Mouse (Mus musculus): ENCODE data around the gene Fam161b. TPM values are rescaled to one million over a fixed set of nuclear protein-coding genes. Genes with fewer than 3 reads are reported as not detected.

Fam161b gene
- polyA plus RNA-seq, 1 experiment from 2014 or later: 8.2 TPM

DNA sequence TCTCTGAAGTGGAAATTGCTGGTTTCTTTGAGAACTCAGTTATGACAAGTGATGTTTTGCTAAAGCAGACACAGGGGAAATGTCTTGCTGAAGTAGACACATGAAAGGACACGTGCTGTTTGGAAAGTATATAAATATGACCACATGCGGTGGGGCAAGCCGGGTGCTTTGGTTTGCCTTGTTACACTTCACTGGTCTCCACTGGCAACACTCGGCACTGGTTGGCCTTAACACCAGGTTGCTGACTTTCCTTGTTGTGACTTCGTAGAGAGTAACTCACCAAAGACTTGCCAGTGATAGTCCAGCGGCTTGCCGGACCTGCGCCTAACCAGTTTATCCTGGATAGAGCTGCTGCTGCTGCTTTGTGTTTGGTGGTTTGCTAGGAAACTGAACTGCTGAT, 26.5 kb upstream of the Fam161b start:
- Histone ChIP-seq H3K4me3 (ENCODE audit: low read length) (no peak overlapping the region), H3K4me2 (ENCODE audit: low read depth, low read length) (no peak overlapping the region), H3K36me3 (ENCODE audit: control insufficient read depth, insufficient read depth) (peaks cover 5% of the 10 kb centered on the region; the same call in 1 of the 2 replicates), H3K9me3 (replicated peaks; ENCODE audit: control insufficient read depth, low read length) (no peaks in the 10 kb centered on the region), H3K9ac (ENCODE audit: low read length) (no peak overlapping the region), H3K27me3 (ENCODE audit: control insufficient read depth, insufficient read depth, low read length) (no peaks in the 10 kb centered on the region), H3K27ac (ENCODE audit: low read length) (no peak overlapping the region), H3K4me1 (ENCODE audit: control insufficient read depth, insufficient read depth, low read length) (peaks cover 22% of the 10 kb centered on the region)
- WGBS: 83% methylated on average over 8 of the region's 8 CpGs
- no peak for ATAC-seq (replicated peaks; ENCODE audit: extremely low read depth, insufficient read depth, low FRiP score)

DNA sequence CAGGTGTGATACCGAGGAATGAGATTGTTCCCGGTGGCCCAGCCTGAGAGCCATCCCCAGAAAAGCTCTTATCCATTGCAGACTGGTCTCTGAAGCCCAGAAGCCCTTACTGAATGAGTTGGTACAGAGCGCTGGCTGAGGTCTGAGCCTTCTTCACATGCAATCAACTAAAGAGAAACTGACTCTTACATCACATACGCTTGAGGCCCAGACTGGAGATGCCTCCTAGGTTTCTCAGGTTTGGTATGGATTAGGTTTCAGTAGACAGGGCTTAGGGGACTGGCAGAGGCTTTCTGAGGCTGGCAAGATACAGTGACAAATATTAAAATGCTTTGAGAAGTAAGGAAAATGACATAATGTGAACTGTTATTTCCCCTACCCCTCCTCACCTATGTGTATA, 23.8 kb upstream of the Fam161b start:
- H3K9me3 ChIP-seq (replicated peaks; ENCODE audit: control insufficient read depth, low read length): no peaks in the 10 kb centered on the region
- H3K27ac ChIP-seq (ENCODE audit: low read length): peak overlapping the region; percentile 91
- no peak for ATAC-seq (replicated peaks; ENCODE audit: extremely low read depth, insufficient read depth, low FRiP score)
- 80% methylated on average over 4 of the region's 4 CpGs for whole genome bisulfite sequencing
- H3K36me3 ChIP-seq (ENCODE audit: control insufficient read depth, insufficient read depth): peaks cover 3% of the 10 kb centered on the region
- 0 out of 2 replicates have a peak overlapping the region, but pooled peaks have one; percentile 7 for H3K9ac ChIP-seq (ENCODE audit: low read length)
- peaks cover 29% of the 10 kb centered on the region for H3K4me1 ChIP-seq (ENCODE audit: control insufficient read depth, insufficient read depth, low read length)
- no peak overlapping the region for H3K4me2 ChIP-seq (ENCODE audit: low read depth, low read length)
- H3K27me3 ChIP-seq (ENCODE audit: control insufficient read depth, insufficient read depth, low read length): no peaks in the 10 kb centered on the region
- H3K4me3 ChIP-seq (ENCODE audit: low read length): no peak overlapping the region

DNA sequence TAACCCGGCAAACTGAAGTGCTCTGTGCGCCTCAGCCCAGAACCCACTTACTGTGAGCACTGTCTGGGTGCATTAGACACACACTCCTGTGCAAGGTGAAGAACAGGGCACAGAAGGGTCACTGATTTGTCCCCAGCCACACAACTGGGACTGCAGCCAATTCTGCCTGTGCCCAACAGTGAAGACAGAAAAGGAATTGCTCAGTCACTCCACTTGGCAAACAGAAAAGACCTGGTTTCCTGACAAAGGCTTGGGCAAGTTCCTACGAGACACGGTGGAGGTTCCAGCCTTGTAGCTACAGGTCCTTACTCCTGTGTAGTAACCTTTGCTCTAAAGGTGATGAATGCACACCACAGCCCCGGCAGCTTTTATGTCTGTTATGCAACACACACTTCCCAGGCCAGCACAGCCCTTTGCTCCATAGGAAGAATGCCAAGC, 23.0 kb upstream of the Fam161b start:
- WGBS: 24% methylated on average over 5 of the region's 5 CpGs
- Histone ChIP-seq H3K9ac (ENCODE audit: low read length) (peak overlapping the region; percentile 45; the same call in 1 of the 2 replicates), H3K36me3 (ENCODE audit: control insufficient read depth, insufficient read depth) (peaks cover 3% of the 10 kb centered on the region), H3K9me3 (replicated peaks; ENCODE audit: control insufficient read depth, low read length) (no peaks in the 10 kb centered on the region), H3K4me1 (ENCODE audit: control insufficient read depth, insufficient read depth, low read length) (peaks cover 29% of the 10 kb centered on the region), H3K4me3 (ENCODE audit: low read length) (no peak overlapping the region), H3K27me3 (ENCODE audit: control insufficient read depth, insufficient read depth, low read length) (no peaks in the 10 kb centered on the region), H3K27ac (ENCODE audit: low read length) (peak overlapping the region; percentile 91), H3K4me2 (ENCODE audit: low read depth, low read length) (0 out of 2 replicates have a peak overlapping the region, but pooled peaks have one; percentile 17)
- ATAC-seq (replicated peaks; ENCODE audit: extremely low read depth, insufficient read depth, low FRiP score): peak; percentile 82

DNA sequence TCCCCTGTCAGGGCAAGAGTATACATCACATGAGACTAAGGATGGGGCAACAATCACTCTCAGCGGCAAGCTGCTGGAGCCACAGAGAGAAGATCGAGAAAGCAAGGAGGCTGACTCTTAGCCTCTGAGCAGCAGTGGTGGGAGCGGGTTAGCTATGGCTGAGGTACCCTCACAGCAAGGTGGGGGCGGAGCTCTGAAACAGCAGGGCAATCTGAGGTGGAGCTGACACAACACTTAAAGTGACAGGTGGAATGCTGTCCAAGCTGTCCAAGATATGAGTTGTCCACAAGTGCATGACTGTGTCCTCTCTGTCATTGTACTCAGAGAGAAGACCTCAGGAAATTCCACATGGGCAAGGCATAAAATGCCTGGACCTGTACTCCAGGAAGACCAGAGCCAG, 20.7 kb upstream of the Fam161b start:
- H3K36me3 ChIP-seq (ENCODE audit: control insufficient read depth, insufficient read depth): peaks cover 20% of the 10 kb centered on the region
- H3K4me1 ChIP-seq (ENCODE audit: control insufficient read depth, insufficient read depth, low read length): peaks cover 29% of the 10 kb centered on the region
- WGBS: 56% methylated on average over 4 of the region's 4 CpGs
- peak overlapping the region; percentile 90 for H3K27ac ChIP-seq (ENCODE audit: low read length)
- peak overlapping the region; percentile 62 for H3K9ac ChIP-seq (ENCODE audit: low read length)
- no peaks in the 10 kb centered on the region for H3K27me3 ChIP-seq (ENCODE audit: control insufficient read depth, insufficient read depth, low read length)
- no peaks in the 10 kb centered on the region for H3K9me3 ChIP-seq (replicated peaks; ENCODE audit: control insufficient read depth, low read length)
- H3K4me2 ChIP-seq (ENCODE audit: low read depth, low read length): peak overlapping the region; percentile 57
- H3K4me3 ChIP-seq (ENCODE audit: low read length): peak overlapping the region; percentile 45
- ATAC-seq (replicated peaks; ENCODE audit: extremely low read depth, insufficient read depth, low FRiP score): peak; percentile 74

DNA sequence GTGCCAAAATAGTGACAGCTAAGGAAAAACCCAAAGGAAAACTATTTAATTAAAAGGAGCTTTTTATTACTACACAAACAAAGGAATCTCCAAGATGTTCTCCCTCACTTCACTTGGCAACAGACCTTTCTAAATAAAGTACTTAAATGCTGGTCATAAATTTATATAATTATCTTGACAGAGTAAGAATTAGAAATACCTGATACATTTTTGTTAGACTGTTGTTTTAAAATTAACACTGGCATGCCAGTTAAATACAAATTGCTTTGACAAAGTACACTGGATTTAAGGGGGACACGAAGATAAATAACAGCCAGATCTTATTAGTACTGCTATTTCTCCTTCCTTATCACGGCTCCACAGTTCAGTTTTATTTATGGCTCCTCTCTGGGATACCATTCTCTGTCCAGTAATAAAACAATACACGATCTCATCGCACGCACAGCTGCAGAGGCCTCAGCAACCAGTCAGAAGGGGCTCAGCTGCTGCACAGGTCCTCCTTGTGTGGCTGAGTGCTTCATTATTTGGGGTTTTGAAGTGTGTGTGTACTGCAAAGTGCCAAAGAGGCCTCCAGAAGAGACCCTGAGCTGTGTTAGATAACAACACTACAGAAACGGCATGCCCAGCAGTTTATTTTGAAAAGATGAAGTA, 12.3 kb upstream of the Fam161b start:
- H3K27ac ChIP-seq (ENCODE audit: low read length): peak overlapping the region; percentile 93
- WGBS: 38% methylated on average over 6 of the region's 6 CpGs
- peak overlapping the region; percentile 38; the same call in 1 of the 2 replicates for H3K9ac ChIP-seq (ENCODE audit: low read length)
- H3K36me3 ChIP-seq (ENCODE audit: control insufficient read depth, insufficient read depth): peaks cover 56% of the 10 kb centered on the region
- no peaks in the 10 kb centered on the region for H3K9me3 ChIP-seq (replicated peaks; ENCODE audit: control insufficient read depth, low read length)
- peaks cover 16% of the 10 kb centered on the region for H3K4me1 ChIP-seq (ENCODE audit: control insufficient read depth, insufficient read depth, low read length)
- H3K4me3 ChIP-seq (ENCODE audit: low read length): no peak overlapping the region
- peak; percentile 75 for ATAC-seq (replicated peaks; ENCODE audit: extremely low read depth, insufficient read depth, low FRiP score)
- no peaks in the 10 kb centered on the region for H3K27me3 ChIP-seq (ENCODE audit: control insufficient read depth, insufficient read depth, low read length)
- no peak overlapping the region for H3K4me2 ChIP-seq (ENCODE audit: low read depth, low read length)

DNA sequence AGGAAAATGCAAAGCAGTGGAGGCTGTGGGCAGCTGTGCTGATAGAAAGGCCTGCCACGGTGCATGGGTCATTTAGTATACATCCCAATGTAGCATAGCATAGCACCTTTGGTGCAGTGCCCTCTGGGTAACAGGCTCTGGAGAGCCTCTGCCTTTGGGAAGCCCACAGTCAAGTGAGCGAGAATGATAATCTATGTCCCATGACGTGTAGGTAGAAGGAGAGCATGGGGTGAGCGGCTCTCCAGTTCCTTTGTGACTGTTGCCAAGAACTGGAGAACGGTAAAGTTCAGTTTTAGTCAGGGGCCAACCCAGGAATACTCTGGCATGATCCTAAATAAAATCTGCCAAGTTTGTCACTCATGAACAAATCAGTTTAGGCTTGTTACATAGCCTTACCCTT, 10.0 kb upstream of the Fam161b start:
- no peak overlapping the region for H3K4me2 ChIP-seq (ENCODE audit: low read depth, low read length)
- peaks cover 16% of the 10 kb centered on the region for H3K4me1 ChIP-seq (ENCODE audit: control insufficient read depth, insufficient read depth, low read length)
- H3K27ac ChIP-seq (ENCODE audit: low read length): no peak overlapping the region
- ATAC-seq (replicated peaks; ENCODE audit: extremely low read depth, insufficient read depth, low FRiP score): no peak
- no peak overlapping the region for H3K9ac ChIP-seq (ENCODE audit: low read length)
- H3K4me3 ChIP-seq (ENCODE audit: low read length): no peak overlapping the region
- H3K27me3 ChIP-seq (ENCODE audit: control insufficient read depth, insufficient read depth, low read length): no peaks in the 10 kb centered on the region
- WGBS: 81% methylated on average over 5 of the region's 5 CpGs
- peaks cover 48% of the 10 kb centered on the region for H3K36me3 ChIP-seq (ENCODE audit: control insufficient read depth, insufficient read depth)
- no peaks in the 10 kb centered on the region for H3K9me3 ChIP-seq (replicated peaks; ENCODE audit: control insufficient read depth, low read length)

DNA sequence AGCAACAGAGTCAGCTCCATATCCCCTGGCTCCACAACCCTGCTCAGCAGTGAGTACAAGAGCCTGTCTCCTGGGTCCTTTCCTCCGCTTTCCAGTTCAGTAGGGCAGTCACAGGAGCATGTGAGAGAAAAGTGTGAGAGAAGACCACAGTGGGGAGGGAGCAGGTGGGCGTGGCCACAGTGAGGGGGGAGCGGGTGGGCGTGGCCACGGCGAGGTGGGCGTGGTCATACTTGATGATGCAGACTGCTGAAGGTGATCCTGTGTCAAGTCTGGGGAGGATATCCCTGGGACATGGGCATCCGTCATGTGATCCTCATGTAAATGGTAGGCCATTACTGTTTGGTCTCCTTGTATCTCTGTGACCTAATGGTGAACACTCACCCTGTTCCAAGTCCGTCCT, 5.3 kb upstream of the Fam161b start:
- H3K4me3 ChIP-seq (ENCODE audit: low read length): no peak overlapping the region
- peaks cover 36% of the 10 kb centered on the region for H3K36me3 ChIP-seq (ENCODE audit: control insufficient read depth, insufficient read depth)
- 67% methylated on average over 9 of the region's 9 CpGs for WGBS
- peaks cover 19% of the 10 kb centered on the region for H3K4me1 ChIP-seq (ENCODE audit: control insufficient read depth, insufficient read depth, low read length)
- H3K9ac ChIP-seq (ENCODE audit: low read length): no peak overlapping the region
- no peaks in the 10 kb centered on the region for H3K9me3 ChIP-seq (replicated peaks; ENCODE audit: control insufficient read depth, low read length)
- H3K4me2 ChIP-seq (ENCODE audit: low read depth, low read length): no peak overlapping the region
- H3K27me3 ChIP-seq (ENCODE audit: control insufficient read depth, insufficient read depth, low read length): no peaks in the 10 kb centered on the region
- ATAC-seq (replicated peaks; ENCODE audit: extremely low read depth, insufficient read depth, low FRiP score): no peak
- no peak overlapping the region for H3K27ac ChIP-seq (ENCODE audit: low read length)

DNA sequence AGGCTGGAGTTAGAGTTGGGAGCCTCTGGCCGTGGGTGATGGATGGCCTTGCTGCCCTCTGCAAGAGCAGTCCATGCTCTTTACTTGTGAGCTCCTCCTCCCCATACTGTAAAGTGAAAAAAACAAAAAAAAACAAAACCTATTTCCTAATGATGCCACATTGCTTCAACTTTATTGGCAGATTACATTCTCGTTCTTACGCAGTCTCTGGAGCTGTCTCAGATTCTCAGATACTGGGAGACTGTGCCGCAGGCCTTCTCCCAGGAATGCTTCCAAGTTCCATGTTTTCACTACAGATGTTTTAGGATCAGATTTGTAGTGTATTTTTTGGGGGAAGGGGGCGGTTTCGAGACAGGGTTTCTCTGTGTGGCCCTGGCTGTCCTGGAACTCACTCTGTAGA, 3.5 kb upstream of the Fam161b start:
- Histone ChIP-seq H3K27ac (ENCODE audit: low read length) (no peak overlapping the region), H3K4me3 (ENCODE audit: low read length) (no peak overlapping the region), H3K36me3 (ENCODE audit: control insufficient read depth, insufficient read depth) (peaks cover 20% of the 10 kb centered on the region), H3K9me3 (replicated peaks; ENCODE audit: control insufficient read depth, low read length) (no peaks in the 10 kb centered on the region), H3K4me2 (ENCODE audit: low read depth, low read length) (no peak overlapping the region), H3K4me1 (ENCODE audit: control insufficient read depth, insufficient read depth, low read length) (peaks cover 29% of the 10 kb centered on the region), H3K9ac (ENCODE audit: low read length) (no peak overlapping the region), H3K27me3 (ENCODE audit: control insufficient read depth, insufficient read depth, low read length) (no peaks in the 10 kb centered on the region)
- WGBS: 89% methylated on average over 6 of the region's 6 CpGs
- ATAC-seq (replicated peaks; ENCODE audit: extremely low read depth, insufficient read depth, low FRiP score): no peak

DNA sequence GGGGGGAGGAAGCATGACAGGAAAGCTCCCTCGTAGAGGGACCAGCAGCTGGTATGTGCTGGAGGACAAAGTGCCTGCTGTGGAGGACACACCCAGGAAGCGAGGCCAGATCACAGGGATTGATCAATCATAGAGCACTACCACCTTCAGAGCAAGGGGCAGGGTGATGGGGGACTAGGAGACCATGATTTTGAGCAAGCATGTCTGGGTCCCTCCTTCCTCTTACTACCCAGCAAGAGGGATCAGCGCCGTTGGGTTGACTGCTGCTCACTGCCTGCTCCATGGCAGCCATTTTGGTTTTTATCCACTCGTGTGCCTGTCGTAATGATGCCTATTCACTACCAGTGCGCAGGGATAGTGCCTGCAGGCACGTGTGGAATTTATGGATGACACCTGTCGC, 2.7 kb upstream of the Fam161b start:
- Histone ChIP-seq H3K4me3 (ENCODE audit: low read length) (no peak overlapping the region), H3K27me3 (ENCODE audit: control insufficient read depth, insufficient read depth, low read length) (no peaks in the 10 kb centered on the region), H3K4me1 (ENCODE audit: control insufficient read depth, insufficient read depth, low read length) (peaks cover 36% of the 10 kb centered on the region), H3K4me2 (ENCODE audit: low read depth, low read length) (0 out of 2 replicates have a peak overlapping the region, but pooled peaks have one; percentile 6), H3K9ac (ENCODE audit: low read length) (0 out of 2 replicates have a peak overlapping the region, but pooled peaks have one; percentile 20), H3K27ac (ENCODE audit: low read length) (peak overlapping the region; percentile 24; the same call in 1 of the 2 replicates), H3K36me3 (ENCODE audit: control insufficient read depth, insufficient read depth) (peaks cover 14% of the 10 kb centered on the region), H3K9me3 (replicated peaks; ENCODE audit: control insufficient read depth, low read length) (no peaks in the 10 kb centered on the region)
- ATAC-seq (replicated peaks; ENCODE audit: extremely low read depth, insufficient read depth, low FRiP score): no peak
- 69% methylated on average over 9 of the region's 9 CpGs for WGBS
